ENCODE assay signal across 8 mouse cellular contexts in the genomic region with DNA sequence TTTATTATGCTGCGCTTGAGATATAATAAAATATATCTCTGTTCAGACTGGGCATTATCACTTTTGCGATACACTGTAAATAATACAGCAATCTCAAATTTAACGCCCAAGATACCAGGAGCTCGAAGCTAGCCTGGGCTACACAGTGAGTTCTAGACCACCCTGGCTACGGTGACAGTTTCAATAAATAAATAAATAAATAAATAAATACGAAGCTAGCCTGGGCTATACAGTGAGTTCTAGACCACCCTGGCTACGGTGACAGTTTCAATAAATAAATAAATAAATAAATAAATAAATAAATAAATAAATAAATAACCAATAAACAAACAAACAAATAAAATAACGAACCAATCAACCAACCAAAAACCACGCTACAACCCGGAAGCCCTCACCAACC. TPM values are rescaled to one million over a fixed set of nuclear protein-coding genes. Genes with fewer than 3 reads are reported as not detected.
DNase-seq lines count a peak whose midpoint lies in the region; ATAC-seq and TF ChIP-seq lines count a peak whose summit lies in the region.

No protein-coding gene starts in this region.

- intact Hi-C loops in heart, adult 2 months (cut with DNase I): loop anchor here (2.0 to 10.0 kb wide), 3 partner anchors 16 to 660 kb away; a partner anchor contains a TSS
- intact Hi-C loops in heart, postnatal 36 days (cut with DNase I): loop anchor here (10.0 kb wide), 2 partner anchors 438 to 548 kb away; a partner anchor contains a TSS

- H3K79me2 ChIP-seq in heart, adult 2 months (replicated peaks; ENCODE audit: control insufficient read depth, insufficient read depth, low read length): peaks cover 6% of the 10 kb centered on the region; the same call in 1 of the 2 replicates

- H3K9me3 ChIP-seq in liver, embryonic 11.5 days (ENCODE audit: control insufficient read depth, low read length): no peaks in the 10 kb centered on the region
- no peaks in the 10 kb centered on the region for H3K9me3 ChIP-seq in stomach, postnatal 0 days (ENCODE audit: control insufficient read depth, low read length)

- no peak for TF ChIP-seq EP300 in heart, adult 2 months (IDR thresholded peaks at IDR 0.05; ENCODE audit: insufficient read depth, low read depth, low read length)
- no peak for TF ChIP-seq EP300 in stomach, postnatal 0 days (optimal IDR thresholded peaks at IDR 0.05)

- WGBS in heart, adult 2 months: 5% methylated on average over 10 of the region's 10 CpGs
- WGBS in thymus, adult 2 months: 7% methylated on average over 10 of the region's 10 CpGs
- WGBS in liver, embryonic 11.5 days: 4% methylated on average over 10 of the region's 10 CpGs
- 4% methylated on average over 10 of the region's 10 CpGs for WGBS in stomach, postnatal 0 days

- TF ChIP-seq CTCF in heart, adult 2 months (IDR thresholded peaks at IDR 0.05): no peak
- no peak for TF ChIP-seq CTCF in thymus, adult 2 months (IDR thresholded peaks at IDR 0.05; ENCODE audit: borderline replicate concordance, control insufficient read depth, extremely low read depth, insufficient read depth, low read length, poor library complexity)
- no peak for TF ChIP-seq CTCF in stomach, postnatal 0 days (IDR thresholded peaks at IDR 0.05; ENCODE audit: low read depth)

- no peak for DNase-seq in heart, adult 2 months
- DNase-seq in heart, postnatal 36 days: no peak
- DNase-seq in thymus, adult 2 months: no peak
- no peak for DNase-seq in thymus, postnatal 0 days (ENCODE audit: low spot score)
- DNase-seq in liver, embryonic 11.5 days (ENCODE audit: low spot score): no peak
- no peak for DNase-seq in stomach, postnatal 0 days (ENCODE audit: low spot score)
- no peak for DNase-seq in spleen, adult 18-20 months
- DNase-seq in layer of hippocampus, adult 8-10 months (ENCODE audit: low spot score in 2 of 2): no peak

- no peaks in the 10 kb centered on the region for H3K27me3 ChIP-seq in heart, adult 2 months (ENCODE audit: control insufficient read depth, insufficient read depth, low read length)
- no peaks in the 10 kb centered on the region for H3K27me3 ChIP-seq in thymus, adult 2 months (ENCODE audit: control insufficient read depth, insufficient read depth, low read length)
- no peaks in the 10 kb centered on the region for H3K27me3 ChIP-seq in liver, embryonic 11.5 days (replicated peaks; ENCODE audit: control insufficient read depth, insufficient read depth, low read length)
- H3K27me3 ChIP-seq in stomach, postnatal 0 days (ENCODE audit: control insufficient read depth, insufficient read depth, low read length): no peaks in the 10 kb centered on the region

- TF ChIP-seq POLR2A in heart, adult 2 months (IDR thresholded peaks at IDR 0.05; ENCODE audit: insufficient read depth, low read depth, low read length): no peak
- TF ChIP-seq POLR2A in thymus, adult 2 months (IDR thresholded peaks at IDR 0.05; ENCODE audit: control insufficient read depth, extremely low read depth, insufficient read depth, low read length, poor library complexity): no peak

- peaks cover 3% of the 10 kb centered on the region; the same call in 1 of the 2 replicates for H3K4me1 ChIP-seq in heart, adult 2 months (ENCODE audit: control insufficient read depth, insufficient read depth, low read length)
- H3K4me1 ChIP-seq in thymus, adult 2 months (replicated peaks; ENCODE audit: control insufficient read depth, insufficient read depth, low read length): no peaks in the 10 kb centered on the region
- H3K4me1 ChIP-seq in liver, embryonic 11.5 days (replicated peaks; ENCODE audit: control insufficient read depth, insufficient read depth, low read length): no peaks in the 10 kb centered on the region; the same call in 1 of the 2 replicates
- H3K4me1 ChIP-seq in stomach, postnatal 0 days (replicated peaks; ENCODE audit: control insufficient read depth, insufficient read depth): no peaks in the 10 kb centered on the region

- peak overlapping the region; percentile 86 for H3K4me3 ChIP-seq in heart, adult 2 months
- H3K4me3 ChIP-seq in thymus, adult 2 months (ENCODE audit: control insufficient read depth, insufficient read depth, low read length): peak overlapping the region; percentile 90
- H3K4me3 ChIP-seq in liver, embryonic 11.5 days (ENCODE audit: low read depth, low read length): peak overlapping the region; percentile 85
- H3K4me3 ChIP-seq in stomach, postnatal 0 days (ENCODE audit: low read depth, low read length): peak overlapping the region; percentile 96

- H3K36me3 ChIP-seq in heart, adult 2 months (ENCODE audit: control insufficient read depth, insufficient read depth, low read length): peaks cover 10% of the 10 kb centered on the region
- H3K36me3 ChIP-seq in thymus, adult 2 months (ENCODE audit: control insufficient read depth, insufficient read depth, low read length): peaks cover 17% of the 10 kb centered on the region
- peaks cover 10% of the 10 kb centered on the region; the same call in 1 of the 2 replicates for H3K36me3 ChIP-seq in liver, embryonic 11.5 days (ENCODE audit: control insufficient read depth, insufficient read depth, low read length)
- H3K36me3 ChIP-seq in stomach, postnatal 0 days (ENCODE audit: control insufficient read depth, insufficient read depth, low read length): peaks cover 3% of the 10 kb centered on the region; the same call in 1 of the 2 replicates

- peak; percentile 56 for ATAC-seq in liver, embryonic 11.5 days (replicated peaks; ENCODE audit: low FRiP score)
- ATAC-seq in stomach, postnatal 0 days (ENCODE audit: low FRiP score, low TSS enrichment): peak; percentile 35; the same call in 1 of the 2 replicates

- peak overlapping the region; percentile 94 for H3K9ac ChIP-seq in heart, adult 2 months (ENCODE audit: low read depth, low read length)
- H3K9ac ChIP-seq in liver, embryonic 11.5 days (ENCODE audit: low read depth, low read length): peak overlapping the region; percentile 82
- peak overlapping the region; percentile 79 for H3K9ac ChIP-seq in stomach, postnatal 0 days (ENCODE audit: low read length)

- peak overlapping the region; percentile 85 for H3K27ac ChIP-seq in heart, adult 2 months
- peak overlapping the region; percentile 22; the same call in 1 of the 2 replicates for H3K27ac ChIP-seq in thymus, adult 2 months (ENCODE audit: control insufficient read depth, insufficient read depth, low read length)
- H3K27ac ChIP-seq in liver, embryonic 11.5 days (ENCODE audit: low read depth, low read length): peak overlapping the region; percentile 50; the same call in 1 of the 2 replicates
- peak overlapping the region; percentile 88 for H3K27ac ChIP-seq in stomach, postnatal 0 days (replicated peaks)

- H3K4me2 ChIP-seq in liver, embryonic 11.5 days: peak overlapping the region; percentile 70
- H3K4me2 ChIP-seq in stomach, postnatal 0 days (replicated peaks; ENCODE audit: low read depth): peak overlapping the region; percentile 54

RNA-seq across cellular contexts. Expression of a gene that starts 0.5 kb away (rescaled TPM):
- 10 to 100 TPM; 40.1 to 42.3 TPM for total RNA-seq in heart, adult 2 months (2021)
- 10.4 and 17.9 TPM in 2 replicates for polyA plus RNA-seq in heart, adult 2 months (2012; rRNA removed)
- 10 to 100 TPM; 45.7 to 46.2 TPM for total RNA-seq in heart, postnatal 36 days (2021)
- 10.3 and 11.9 TPM in 2 replicates for polyA plus RNA-seq in thymus, adult 2 months (2012; rRNA removed)
- 153 and 164 TPM in 2 replicates for polyA plus RNA-seq in thymus, postnatal 0 days (2015; fragmentation: Nextera tagmentation; extraction: Ambion mirVana)
- 141 TPM in 2 replicates for polyA plus RNA-seq in liver, embryonic 11.5 days (2014; fragmentation: Nextera tagmentation; extraction: Ambion mirVana)
- polyA plus RNA-seq in stomach, postnatal 0 days (2015; fragmentation: Nextera tagmentation; extraction: Ambion mirVana): 106 and 107 TPM in 2 replicates
- 10 to 100 TPM; 24.2 to 31.8 (median 27.3) TPM for total RNA-seq in layer of hippocampus, adult 8-10 months (2022)

RNA-seq across cellular contexts. Expression of a gene that starts 0.6 kb away (rescaled TPM):
- 10 to 100 TPM; 54.4 to 58.8 TPM for total RNA-seq in heart, adult 2 months (2021)
- polyA plus RNA-seq in heart, adult 2 months (2012; rRNA removed): 33.5 and 60.0 TPM in 2 replicates
- 10 to 100 TPM; 54.9 to 55.0 TPM for total RNA-seq in heart, postnatal 36 days (2021)
- 55.6 and 66.7 TPM in 2 replicates for polyA plus RNA-seq in thymus, adult 2 months (2012; rRNA removed)
- polyA plus RNA-seq in thymus, postnatal 0 days (2015; fragmentation: Nextera tagmentation; extraction: Ambion mirVana): 288 and 296 TPM in 2 replicates
- polyA plus RNA-seq in liver, embryonic 11.5 days (2014; fragmentation: Nextera tagmentation; extraction: Ambion mirVana): 228 and 231 TPM in 2 replicates
- 152 and 153 TPM in 2 replicates for polyA plus RNA-seq in stomach, postnatal 0 days (2015; fragmentation: Nextera tagmentation; extraction: Ambion mirVana)
- total RNA-seq in layer of hippocampus, adult 8-10 months (2022): 10 to 100 TPM; 61.1 to 67.5 (median 63.3) TPM

RNA-seq across cellular contexts. Expression of a gene that starts 17.5 kb away (rescaled TPM):
- 10 to 100 TPM; 11.5 to 12.3 TPM for total RNA-seq in heart, adult 2 months (2021)
- polyA plus RNA-seq in heart, adult 2 months (2012; rRNA removed): 3.6 and 9.1 TPM in 2 replicates
- 10 to 100 TPM; 10.1 to 11.0 TPM for total RNA-seq in heart, postnatal 36 days (2021)
- 3.5 and 4.7 TPM in 2 replicates for polyA plus RNA-seq in thymus, adult 2 months (2012; rRNA removed)
- 18.7 and 19.9 TPM in 2 replicates for polyA plus RNA-seq in thymus, postnatal 0 days (2015; fragmentation: Nextera tagmentation; extraction: Ambion mirVana)
- 26.0 and 29.0 TPM in 2 replicates for polyA plus RNA-seq in liver, embryonic 11.5 days (2014; fragmentation: Nextera tagmentation; extraction: Ambion mirVana)
- 17.8 and 19.9 TPM in 2 replicates for polyA plus RNA-seq in stomach, postnatal 0 days (2015; fragmentation: Nextera tagmentation; extraction: Ambion mirVana)
- total RNA-seq in layer of hippocampus, adult 8-10 months (2022): 10 to 100 TPM; 21.3 to 22.9 (median 22.4) TPM

Comparison
In these comparisons a context has a peak if more than half of its experiments do, and no peak if none do; other contexts are left out.
1. H3K27ac ChIP-seq: peak in every context shown above with its lines; median percentile 88 in stomach, postnatal 0 days; 85 in heart, adult 2 months; 50 in liver, embryonic 11.5 days; 22 in thymus, adult 2 months.